Mouse (Mus musculus): ENCODE results near the gene Dlg1.

Gene Dlg1

DNA sequence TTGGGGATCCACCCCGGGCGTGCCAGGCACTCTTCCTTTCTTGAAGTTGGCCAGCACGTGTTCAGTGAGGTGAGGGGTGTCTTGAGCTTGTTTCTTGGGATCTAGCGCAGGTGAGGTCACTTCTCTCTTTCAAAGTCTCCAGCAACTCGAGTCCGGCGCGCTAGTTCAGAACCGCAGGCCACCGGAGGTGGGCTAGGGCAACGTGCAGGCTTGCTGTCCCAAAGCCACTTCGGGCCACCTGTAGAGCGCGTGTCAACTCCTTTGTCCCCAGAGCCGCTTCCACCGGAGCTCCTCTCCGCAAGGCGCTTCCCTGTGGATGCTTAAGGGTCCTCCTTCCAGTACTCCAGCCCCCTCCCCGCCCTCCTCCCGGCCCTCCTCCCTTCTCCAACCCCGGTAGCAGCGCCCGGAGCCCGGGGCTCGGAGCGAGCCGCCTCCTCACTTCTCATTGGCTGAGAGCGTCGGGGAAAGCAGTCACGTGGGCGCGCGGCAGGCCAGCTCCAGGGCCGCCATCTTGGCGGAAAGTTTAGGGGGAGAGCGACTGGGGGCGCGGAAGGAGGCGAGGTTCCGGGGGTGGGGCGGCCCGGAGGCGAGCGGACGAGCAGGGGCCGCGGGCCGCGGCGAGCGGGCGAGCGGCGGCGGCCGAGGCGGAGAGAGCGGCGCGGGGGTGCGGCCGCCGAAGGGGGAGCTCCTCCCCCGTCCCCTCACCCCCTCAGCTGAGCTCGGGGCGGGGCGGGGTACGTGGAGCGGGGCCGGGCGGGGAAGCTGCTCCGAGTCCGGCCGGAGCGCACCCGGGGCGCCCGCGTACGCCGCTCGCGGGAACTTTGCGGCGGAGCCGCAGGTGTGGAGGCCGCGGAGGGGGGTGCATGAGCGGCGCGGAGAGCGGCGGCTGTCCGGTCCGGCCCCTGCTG is at the start of gene Dlg1:
TSS of gene Dlg1 (plus strand) at position 65 of the 908 bp plus-strand sequence.
- DNase-seq, result peak; percentile 99

DNA sequence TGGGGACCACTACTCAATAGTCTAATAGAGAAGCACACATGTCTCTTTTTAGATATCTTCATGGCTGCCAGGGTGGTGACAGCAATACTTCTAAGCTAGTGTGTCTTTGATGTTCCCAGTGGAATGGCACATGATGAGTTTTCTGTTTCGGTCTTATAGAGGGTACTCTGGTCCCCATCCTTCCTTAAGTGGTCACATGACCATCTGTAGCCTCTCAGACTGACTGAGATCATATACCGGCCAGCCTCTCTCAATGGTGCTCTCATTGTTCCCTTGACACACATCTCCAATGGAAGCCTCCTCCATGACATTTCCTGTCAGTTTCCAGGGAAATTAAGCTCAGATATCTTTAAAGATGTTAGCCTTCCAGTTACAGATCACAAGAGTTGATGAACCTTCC is 46.9 kb upstream of the Dlg1 start:
- DNase-seq, result peak; percentile 71

- DNase-seq, result peak; percentile 44
These were observed 46.1 kb upstream of the Dlg1 start for GRCm38 (mm10) chr16:31617128-31617527.

DNA sequence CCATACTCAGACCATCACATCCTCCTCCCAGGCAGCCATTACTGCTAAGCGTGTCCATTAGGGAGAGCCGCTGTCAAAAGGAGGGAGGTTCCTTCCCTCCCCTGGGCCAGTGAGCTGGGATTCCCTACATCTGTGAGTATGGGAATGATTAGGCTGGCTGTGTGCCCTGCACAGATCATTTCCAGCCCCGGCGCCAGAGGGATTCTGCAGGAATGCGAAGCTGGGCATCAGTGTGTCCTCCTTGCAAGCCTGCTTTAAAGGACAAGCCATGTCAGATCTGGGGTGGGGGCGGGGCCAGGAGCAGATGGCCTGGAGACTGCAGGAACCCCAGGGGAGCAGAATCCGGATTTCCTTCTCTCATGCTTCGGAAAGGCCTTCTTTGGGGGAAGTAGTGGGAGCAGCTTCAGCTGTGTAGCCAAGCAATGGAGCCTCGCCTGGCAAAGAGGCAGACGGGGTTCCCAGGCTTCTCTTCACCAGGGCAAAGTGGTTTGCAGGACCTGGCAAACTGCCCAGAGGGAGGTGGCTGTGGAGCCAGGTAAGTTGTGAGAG is 45.3 kb upstream of the Dlg1 start:
- peak; percentile 97 for DNase-seq

GRCm38 (mm10) chr16:31618671-31619070 is 44.6 kb upstream of the Dlg1 start:
- peak; percentile 85 for DNase-seq

DNA sequence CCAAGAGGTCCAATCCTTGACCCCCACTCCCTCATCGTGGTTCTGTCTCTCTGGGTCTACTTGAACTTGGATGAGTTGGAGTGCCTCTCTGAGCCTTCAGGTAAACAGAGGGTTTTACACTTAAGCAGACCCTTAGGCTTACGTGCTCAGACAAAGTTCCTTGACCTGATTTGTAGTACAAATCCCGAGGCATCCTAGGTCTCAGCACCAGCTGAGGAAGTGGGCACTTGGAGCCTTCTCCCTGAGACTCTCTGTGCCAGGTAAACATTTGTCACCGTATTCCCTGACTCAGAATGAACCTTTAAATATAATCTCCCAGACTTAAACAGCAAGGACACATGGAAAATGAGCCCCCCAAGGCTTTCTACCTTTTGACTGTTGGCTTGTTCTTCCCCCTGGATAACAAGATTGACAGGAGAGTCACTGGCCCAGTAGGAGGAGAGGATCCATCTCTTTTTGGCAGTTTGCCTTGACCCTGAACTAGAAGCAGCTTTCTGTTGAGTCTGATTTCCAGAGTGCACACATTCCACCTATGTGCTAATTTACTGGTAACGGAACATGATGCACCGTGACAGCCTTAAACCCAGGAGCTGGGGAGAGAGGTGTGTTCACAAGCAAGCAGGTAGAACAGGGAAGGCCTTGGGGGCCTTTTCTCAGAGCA is 43.4 kb upstream of the Dlg1 start:
- peak; percentile 82 for DNase-seq

- peak; percentile 69 for DNase-seq
These were observed 40.9 kb upstream of the Dlg1 start for GRCm38 (mm10) chr16:31622356-31622755.

DNA sequence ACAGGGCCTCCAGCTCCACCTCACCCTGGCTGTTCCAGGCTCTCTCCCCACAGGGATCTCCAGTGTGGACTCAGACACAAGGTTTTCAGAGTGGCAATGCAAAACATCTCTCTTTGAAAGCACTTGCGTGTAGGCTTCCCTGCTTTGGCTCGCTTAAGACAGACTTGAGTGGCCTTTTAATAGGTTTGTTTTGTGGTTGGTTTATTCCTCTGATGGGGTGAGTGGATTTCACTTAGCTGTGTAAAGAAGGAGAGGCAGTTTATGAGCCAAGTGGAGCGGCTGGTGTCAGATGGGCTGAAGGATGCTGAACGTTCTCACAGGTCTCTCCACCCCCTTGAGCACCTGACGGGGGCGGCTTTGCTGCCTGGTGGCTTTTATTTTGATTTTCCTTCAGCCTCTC is 40.1 kb upstream of the Dlg1 start:
- DNase-seq, result peak; percentile 46

- peak; percentile 29 for DNase-seq
These were observed 38.5 kb upstream of the Dlg1 start for GRCm38 (mm10) chr16:31624749-31625148.

DNA sequence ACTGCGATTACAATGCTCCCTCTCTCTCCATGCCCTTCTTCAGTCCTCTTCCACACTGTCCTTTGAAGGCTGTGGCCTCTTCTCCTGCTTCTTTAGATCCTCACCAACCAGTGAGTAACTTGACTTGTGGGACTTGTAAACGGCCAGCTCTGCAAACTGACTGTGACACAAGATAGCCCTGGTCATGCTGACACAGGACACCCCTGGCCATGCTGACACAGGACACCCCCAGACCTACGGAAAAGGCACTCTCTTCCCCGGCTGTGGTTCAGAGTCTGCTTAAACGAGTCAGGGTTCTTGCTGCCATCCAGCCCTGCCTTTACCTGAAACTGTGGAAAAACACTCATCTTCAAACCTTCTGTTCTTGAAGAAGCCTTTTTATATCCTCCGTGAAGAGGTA is 36.9 kb upstream of the Dlg1 start:
- DNase-seq, result no peak

GRCm38 (mm10) chr16:31630381-31630780 is 32.9 kb upstream of the Dlg1 start:
- DNase-seq, result peak; percentile 64

DNA sequence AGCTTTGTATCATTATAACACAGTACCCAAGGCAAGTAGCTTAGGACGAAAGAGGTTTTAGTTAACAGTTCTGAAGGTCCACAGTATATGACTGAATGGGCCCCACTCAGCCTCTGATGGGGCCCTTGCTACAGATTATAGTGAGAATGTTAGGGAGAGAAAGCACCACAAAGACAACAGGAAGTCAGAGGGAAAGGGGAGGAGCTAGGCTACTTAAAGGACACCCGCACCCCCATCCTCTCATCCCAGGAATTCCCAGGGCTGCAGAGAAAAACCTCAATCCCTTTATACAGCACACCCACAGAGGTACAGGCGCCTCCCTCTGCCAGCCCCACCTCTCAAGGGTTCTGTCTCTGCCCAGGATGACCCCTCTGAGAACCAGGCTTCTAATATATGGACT is 32.2 kb upstream of the Dlg1 start:
- peak; percentile 57 for DNase-seq

GRCm38 (mm10) chr16:31634371-31634770 is 28.9 kb upstream of the Dlg1 start:
- DNase-seq, result peak; percentile 57

GRCm38 (mm10) chr16:31638393-31638792 is 24.9 kb upstream of the Dlg1 start:
- DNase-seq, result peak; percentile 88

DNA sequence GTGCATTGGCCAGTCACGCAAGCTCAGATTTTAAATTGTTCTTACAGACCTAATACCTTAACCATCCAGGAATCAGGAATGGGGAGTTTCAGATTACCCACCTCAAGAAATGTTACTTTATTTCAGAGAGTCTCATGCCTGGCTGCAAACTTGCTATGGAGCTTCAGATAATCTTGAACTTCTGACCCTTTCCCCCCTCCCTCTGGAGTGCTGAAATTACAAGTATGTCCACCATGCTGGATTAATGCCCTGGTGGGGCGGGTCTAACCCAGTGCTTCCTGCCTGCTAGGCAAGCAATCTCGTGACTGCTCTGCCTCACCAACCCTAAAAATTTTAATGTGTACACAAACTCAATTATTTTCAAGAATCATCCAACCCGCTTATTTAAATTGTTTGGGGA is 23.3 kb upstream of the Dlg1 start:
- peak; percentile 58 for DNase-seq

GRCm38 (mm10) chr16:31641776-31642175 is 21.5 kb upstream of the Dlg1 start:
- no peak for DNase-seq

DNA sequence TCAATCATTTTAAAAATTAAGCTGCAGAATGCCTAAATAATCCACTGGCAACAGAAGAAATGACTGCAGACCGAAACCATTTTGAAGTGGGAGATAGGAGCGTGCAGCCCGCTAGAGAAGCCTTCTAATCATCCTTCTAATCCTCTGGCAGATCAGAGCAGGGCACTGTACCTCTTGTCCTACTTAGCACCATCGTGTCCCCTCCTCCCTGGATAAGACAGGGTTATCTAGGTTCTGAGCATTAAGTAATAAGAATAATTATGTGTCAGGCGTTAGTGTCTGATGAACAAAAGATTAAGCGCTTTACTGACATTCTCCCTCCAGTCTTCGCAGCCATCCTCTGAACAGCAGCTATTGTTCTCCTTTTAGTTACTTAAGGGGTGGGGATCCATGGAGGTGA is 16.0 kb upstream of the Dlg1 start:
- peak; percentile 42 for DNase-seq

DNA sequence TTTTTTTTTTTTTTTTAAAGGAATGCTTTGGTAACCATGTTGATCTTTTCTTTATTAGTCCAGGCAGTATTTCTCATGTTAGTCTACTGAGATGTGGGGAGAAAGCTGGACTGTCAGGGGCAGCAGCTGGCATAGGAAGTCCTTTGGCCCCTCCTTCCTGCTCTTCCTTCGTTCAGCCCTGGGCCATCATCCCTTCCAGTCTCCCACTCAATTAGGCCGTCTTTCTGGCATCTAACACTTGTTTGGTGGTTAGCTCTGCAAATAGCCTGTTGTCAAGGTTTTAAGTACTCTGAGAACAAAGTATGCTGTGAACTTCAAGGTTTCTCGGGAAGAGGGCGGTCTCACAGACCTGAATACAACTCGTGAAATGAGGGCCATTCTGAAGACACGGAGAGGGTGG is 12.5 kb upstream of the Dlg1 start:
- peak; percentile 84 for DNase-seq

DNA sequence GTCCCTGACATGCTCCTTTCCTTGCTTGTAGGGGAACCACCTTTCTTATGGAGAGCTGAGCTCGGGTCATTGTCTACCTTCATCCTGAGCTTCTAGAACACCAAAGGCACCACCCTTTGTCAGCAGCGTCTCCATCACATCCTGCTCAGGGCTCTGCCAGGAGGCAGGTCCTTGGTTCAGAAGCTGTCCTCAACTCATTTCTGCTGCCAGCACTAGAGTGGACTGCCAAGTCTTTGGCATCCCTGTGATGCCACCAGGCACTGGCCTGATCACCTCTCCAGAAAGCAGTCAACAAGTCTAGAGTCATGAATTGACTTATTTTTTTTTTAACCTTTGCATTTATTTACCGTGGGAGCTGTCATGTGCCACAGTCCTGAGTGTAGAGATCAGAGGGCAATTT is 11.7 kb upstream of the Dlg1 start:
- DNase-seq, result peak; percentile 91

GRCm38 (mm10) chr16:31652115-31652843 is 11.0 kb upstream of the Dlg1 start:
- DNase-seq, result peak; percentile 88

GRCm38 (mm10) chr16:31653616-31654015 is 9.6 kb upstream of the Dlg1 start:
- no peak for DNase-seq

- DNase-seq, result no peak
These were observed 9.2 kb upstream of the Dlg1 start for GRCm38 (mm10) chr16:31654021-31654420.

- peak; percentile 22 for DNase-seq
These were observed 7.7 kb upstream of the Dlg1 start for GRCm38 (mm10) chr16:31655531-31655930.

All from heart, adult 11 months (tissue).